22 mouse cellular contexts compared by ENCODE assay signal in genomic region chr9:37200414-37200813, GRCm38 (mm10). TPM values are rescaled to one million over a fixed set of nuclear protein-coding genes. Genes with fewer than 3 reads are reported as not detected.
DNase-seq lines count a peak whose midpoint lies in the region; ATAC-seq and TF ChIP-seq lines count a peak whose summit lies in the region.
"Had no signal": no experiment of that assay in that cellular context is flagged by ENCODE, and none has a peak within 500 bp of the region (broad histone marks: within the 10 kb centered on the region; RNA-seq: fewer than 3 reads in every experiment).

No protein-coding gene starts in this region.

- H3K4me3 ChIP-seq in lung, embryonic 15.5 days, result no peak overlapping the region
- no peak overlapping the region for H3K4me3 ChIP-seq in lung, postnatal 0 days (ENCODE audit: low read depth, low read length)
- H3K4me3 ChIP-seq in hindbrain, embryonic 11.5 days (ENCODE audit: low read depth, low read length), result no peak overlapping the region
- no peak overlapping the region for H3K4me3 ChIP-seq in forebrain, embryonic 10.5 days
- no peak overlapping the region for H3K4me3 ChIP-seq in heart, embryonic 10.5 days
- H3K4me3 ChIP-seq: embryonic facial prominence, embryonic 12.5 days; embryonic facial prominence, embryonic 15.5 days; forebrain, embryonic 12.5 days; forebrain, embryonic 15.5 days; hindbrain, embryonic 13.5 days had no signal

- ATAC-seq in lung, embryonic 15.5 days (ENCODE audit: borderline replicate concordance, extremely low read depth, low FRiP score, low TSS enrichment), result peak; percentile 76; the same call in 1 of the 2 replicates
- ATAC-seq in lung, postnatal 0 days, result peak; percentile 76
- ATAC-seq in hindbrain, embryonic 11.5 days (ENCODE audit: low FRiP score), result no peak
- ATAC-seq: CD4-positive, CD25-positive, alpha-beta regulatory T cell, adult 4 months; forebrain, embryonic 15.5 days; hindbrain, embryonic 16.5 days had no signal

- no peaks in the 10 kb centered on the region for H3K36me3 ChIP-seq in lung, embryonic 15.5 days
- H3K36me3 ChIP-seq in lung, postnatal 0 days (ENCODE audit: insufficient read depth, low read length), result no peaks in the 10 kb centered on the region
- H3K36me3 ChIP-seq in hindbrain, embryonic 11.5 days (ENCODE audit: control insufficient read depth, insufficient read depth, low read length), result no peaks in the 10 kb centered on the region
- no peaks in the 10 kb centered on the region for H3K36me3 ChIP-seq in forebrain, embryonic 10.5 days (replicated peaks)
- no peaks in the 10 kb centered on the region for H3K36me3 ChIP-seq in heart, embryonic 10.5 days
- H3K36me3 ChIP-seq: embryonic facial prominence, embryonic 12.5 days; embryonic facial prominence, embryonic 15.5 days; forebrain, embryonic 12.5 days; forebrain, embryonic 15.5 days; hindbrain, embryonic 13.5 days had no signal

- H3K4me1 ChIP-seq in lung, embryonic 15.5 days, result no peaks in the 10 kb centered on the region
- H3K4me1 ChIP-seq in lung, postnatal 0 days (ENCODE audit: insufficient read depth, low read depth, low read length), result no peaks in the 10 kb centered on the region
- no peaks in the 10 kb centered on the region for H3K4me1 ChIP-seq in hindbrain, embryonic 11.5 days (replicated peaks; ENCODE audit: control insufficient read depth, insufficient read depth, low read length)
- peaks cover 13% of the 10 kb centered on the region for H3K4me1 ChIP-seq in forebrain, embryonic 10.5 days
- H3K4me1 ChIP-seq in heart, embryonic 10.5 days, result no peaks in the 10 kb centered on the region
- H3K4me1 ChIP-seq: embryonic facial prominence, embryonic 12.5 days; hindbrain, embryonic 13.5 days had no signal

- WGBS in lung, embryonic 15.5 days, result 47% methylated on average over 5 of the region's 5 CpGs
- 54% methylated on average over 5 of the region's 5 CpGs for WGBS in lung, postnatal 0 days
- 83% methylated on average over 5 of the region's 5 CpGs for WGBS in hindbrain, embryonic 11.5 days
- 88% methylated on average over 5 of the region's 5 CpGs for WGBS in forebrain, embryonic 10.5 days
- 87% methylated on average over 5 of the region's 5 CpGs for WGBS in heart, embryonic 10.5 days

- peak; percentile 81 for DNase-seq in lung, postnatal 0 days (ENCODE audit: low spot score)
- DNase-seq in lung, postnatal 25 days (ENCODE audit: low spot score), result peak; percentile 16
- no peak for DNase-seq in hindbrain, embryonic 11.5 days (ENCODE audit: low spot score)
- no peak for DNase-seq in forebrain, embryonic 10.5 days (ENCODE audit: extremely low spot score, low spot score)
- no peak for DNase-seq in heart, embryonic 10.5 days (ENCODE audit: low spot score)
- DNase-seq: adrenal gland, adult 2 months; adrenal gland, postnatal 14 days; cerebellum, adult 11 months; cerebellum, adult 2 months; cerebellum, adult 9-11 months; cerebellum, postnatal 25 days; gastrocnemius, postnatal 25 days; heart, adult 18-20 months had no signal

- peak; percentile 47; the same call in 1 of the 2 replicates for TF ChIP-seq EP300 in lung, postnatal 0 days (IDR thresholded peaks at IDR 0.05)

- H3K4me2 ChIP-seq in lung, embryonic 15.5 days, result no peak overlapping the region
- no peak overlapping the region for H3K4me2 ChIP-seq in lung, postnatal 0 days (replicated peaks; ENCODE audit: low read depth, low read length)
- H3K4me2 ChIP-seq in hindbrain, embryonic 11.5 days (replicated peaks; ENCODE audit: low read depth, low read length), result no peak overlapping the region
- H3K4me2 ChIP-seq: embryonic facial prominence, embryonic 12.5 days; embryonic facial prominence, embryonic 15.5 days; forebrain, embryonic 12.5 days; forebrain, embryonic 15.5 days; heart, embryonic 11.5 days; hindbrain, embryonic 13.5 days had no signal

- no peak overlapping the region for H3K27ac ChIP-seq in lung, embryonic 15.5 days
- no peak overlapping the region for H3K27ac ChIP-seq in lung, postnatal 0 days (ENCODE audit: low read length)
- no peak overlapping the region for H3K27ac ChIP-seq in hindbrain, embryonic 11.5 days (ENCODE audit: low read depth, low read length)
- H3K27ac ChIP-seq in forebrain, embryonic 10.5 days, result no peak overlapping the region
- no peak overlapping the region for H3K27ac ChIP-seq in heart, embryonic 10.5 days
- H3K27ac ChIP-seq: embryonic facial prominence, embryonic 12.5 days; embryonic facial prominence, embryonic 15.5 days; forebrain, embryonic 12.5 days; forebrain, embryonic 15.5 days; hindbrain, embryonic 13.5 days had no signal

- no peak for TF ChIP-seq CTCF in lung, postnatal 0 days (IDR thresholded peaks at IDR 0.05)

- H3K9ac ChIP-seq in lung, embryonic 15.5 days, result no peak overlapping the region
- no peak overlapping the region for H3K9ac ChIP-seq in lung, postnatal 0 days (replicated peaks; ENCODE audit: low read depth)
- no peak overlapping the region for H3K9ac ChIP-seq in hindbrain, embryonic 11.5 days (ENCODE audit: low read depth, low read length)
- H3K9ac ChIP-seq: embryonic facial prominence, embryonic 12.5 days; embryonic facial prominence, embryonic 15.5 days; forebrain, embryonic 12.5 days; forebrain, embryonic 15.5 days; hindbrain, embryonic 13.5 days had no signal

- H3K9me3 ChIP-seq in lung, embryonic 15.5 days, result no peaks in the 10 kb centered on the region
- H3K9me3 ChIP-seq in lung, postnatal 0 days (ENCODE audit: low read length), result no peaks in the 10 kb centered on the region
- H3K9me3 ChIP-seq in hindbrain, embryonic 11.5 days (ENCODE audit: control insufficient read depth, low read length), result no peaks in the 10 kb centered on the region
- H3K9me3 ChIP-seq in forebrain, embryonic 10.5 days, result 0 out of 2 replicates have a peak, but pooled peaks cover 2% of the 10 kb centered on the region
- no peaks in the 10 kb centered on the region for H3K9me3 ChIP-seq in heart, embryonic 10.5 days
- H3K9me3 ChIP-seq: embryonic facial prominence, embryonic 12.5 days; embryonic facial prominence, embryonic 15.5 days; forebrain, embryonic 12.5 days; forebrain, embryonic 15.5 days; hindbrain, embryonic 13.5 days had no signal

- no peaks in the 10 kb centered on the region for H3K27me3 ChIP-seq in lung, embryonic 15.5 days
- H3K27me3 ChIP-seq in lung, postnatal 0 days (replicated peaks; ENCODE audit: insufficient read depth, low read length), result no peaks in the 10 kb centered on the region
- no peaks in the 10 kb centered on the region for H3K27me3 ChIP-seq in hindbrain, embryonic 11.5 days (ENCODE audit: control insufficient read depth, insufficient read depth, low read length)
- H3K27me3 ChIP-seq in forebrain, embryonic 10.5 days (ENCODE audit: poor library complexity, severe bottlenecking), result no peaks in the 10 kb centered on the region
- H3K27me3 ChIP-seq in heart, embryonic 10.5 days (ENCODE audit: insufficient read depth, poor library complexity, severe bottlenecking), result no peaks in the 10 kb centered on the region
- H3K27me3 ChIP-seq: embryonic facial prominence, embryonic 12.5 days; embryonic facial prominence, embryonic 15.5 days; forebrain, embryonic 15.5 days; hindbrain, embryonic 13.5 days had no signal

RNA-seq across cellular contexts. Expression of gene Tmem218, which starts 7.6 kb away (rescaled TPM):
- 12.3 and 13.6 TPM in 2 replicates for polyA plus RNA-seq in lung, embryonic 15.5 days (2015; fragmentation: Nextera tagmentation; extraction: Ambion mirVana)
- polyA plus RNA-seq in lung, postnatal 0 days (2015; fragmentation: Nextera tagmentation; extraction: Ambion mirVana), result 10.0 and 11.9 TPM in 2 replicates
- 16.0 and 16.1 TPM in 2 replicates for polyA plus RNA-seq in hindbrain, embryonic 11.5 days (2014; fragmentation: Nextera tagmentation; extraction: Ambion mirVana)
- polyA plus RNA-seq in forebrain, embryonic 10.5 days (2016; fragmentation: Nextera tagmentation; extraction: Ambion mirVana), result 12.6 and 12.9 TPM in 2 replicates
- 7.7 and 9.0 TPM in 2 replicates for polyA plus RNA-seq in heart, embryonic 10.5 days (2016; fragmentation: Nextera tagmentation; extraction: Ambion mirVana)

RNA-seq across cellular contexts. Expression of gene Pknox2, which starts 53.2 kb away (rescaled TPM):
- polyA plus RNA-seq in lung, embryonic 15.5 days (2015; fragmentation: Nextera tagmentation; extraction: Ambion mirVana), result 10.6 and 11.4 TPM in 2 replicates
- polyA plus RNA-seq in lung, postnatal 0 days (2015; fragmentation: Nextera tagmentation; extraction: Ambion mirVana), result 11.1 and 11.7 TPM in 2 replicates
- 16.0 and 18.8 TPM in 2 replicates for polyA plus RNA-seq in hindbrain, embryonic 11.5 days (2014; fragmentation: Nextera tagmentation; extraction: Ambion mirVana)
- polyA plus RNA-seq in forebrain, embryonic 10.5 days (2016; fragmentation: Nextera tagmentation; extraction: Ambion mirVana), result 35.3 and 36.8 TPM in 2 replicates
- polyA plus RNA-seq in heart, embryonic 10.5 days (2016; fragmentation: Nextera tagmentation; extraction: Ambion mirVana), result 8.8 and 9.1 TPM in 2 replicates
- polyA plus RNA-seq: CD4-positive, CD25-positive, alpha-beta regulatory T cell, adult 4 months had no signal

RNA-seq across cellular contexts. Expression of gene Slc37a2, which starts 55.1 kb away (rescaled TPM):
- polyA plus RNA-seq in lung, embryonic 15.5 days (2015; fragmentation: Nextera tagmentation; extraction: Ambion mirVana), result 1.1 and 1.6 TPM in 2 replicates
- 1.2 and 1.4 TPM in 2 replicates for polyA plus RNA-seq in lung, postnatal 0 days (2015; fragmentation: Nextera tagmentation; extraction: Ambion mirVana)
- polyA plus RNA-seq in hindbrain, embryonic 11.5 days (2014; fragmentation: Nextera tagmentation; extraction: Ambion mirVana), result 1.0 and 1.2 TPM in 2 replicates
- polyA plus RNA-seq in forebrain, embryonic 10.5 days (2016; fragmentation: Nextera tagmentation; extraction: Ambion mirVana), result 2.2 and 2.5 TPM in 2 replicates
- polyA plus RNA-seq in heart, embryonic 10.5 days (2016; fragmentation: Nextera tagmentation; extraction: Ambion mirVana), result 1.7 and 2.3 TPM in 2 replicates

Comparison
In these comparisons a context has a peak if more than half of its experiments do, and no peak if none do; other contexts are left out.
1. DNase-seq: peak in lung, postnatal 0 days (single experiment) and lung, postnatal 25 days (single experiment); none in hindbrain, embryonic 11.5 days (single experiment), forebrain, embryonic 10.5 days (single experiment) and heart, embryonic 10.5 days (single experiment).